Mouse (Mus musculus) limb, embryonic 14.5 days (tissue): ENCODE data around the gene Slc37a4. TPM values are rescaled to one million over a fixed set of nuclear protein-coding genes. Genes with fewer than 3 reads are reported as not detected.
"Not testable (repeated sequence)": the region's sequence is repeated elsewhere in the genome, so short reads cannot be mapped to it uniquely, and the experiment has no call there.

Experiments
- ATAC-seq: fragments of 200-750 bp; cut with Nextera tagmentation; 2 replicates; pipeline ENCODE4 v1.8.0; 2017; ENCODE audit warnings: low read depth, moderate number of reproducible peaks, moderate TSS enrichment; ENCODE audit not compliant: low FRiP score
- DNase-seq: peaks from one replicate; pipeline ENCODE4 v3.0.0-alpha.2; 2015; ENCODE audit warnings: low spot score
- H3K27ac ChIP-seq: fragments of 300-500 bp; sonication (generic); replicated peaks from 2 replicates; pipeline ENCODE4 v1.5.1; 2014; ENCODE audit warnings: low read depth, mild to moderate bottlenecking, low read length, moderate library complexity, mixed read lengths
- H3K27me3 ChIP-seq: fragments of 300-500 bp; sonication (generic); 2 replicates; pipeline ENCODE4 v1.6.1; 2014; ENCODE audit warnings: low read length, mixed read lengths; ENCODE audit not compliant: control insufficient read depth, insufficient read depth
- H3K36me3 ChIP-seq: fragments of 300-500 bp; sonication (generic); 2 replicates; pipeline ENCODE4 v1.6.1; 2014; ENCODE audit warnings: mild to moderate bottlenecking, low read length, moderate library complexity, mixed read lengths; ENCODE audit not compliant: control insufficient read depth, insufficient read depth
- H3K4me1 ChIP-seq: fragments of 300-500 bp; sonication (generic); 2 replicates; pipeline ENCODE4 v1.6.1; 2014; ENCODE audit warnings: antibody characterized with exemption, low read length, mixed read lengths; ENCODE audit not compliant: control insufficient read depth, insufficient read depth
- H3K4me2 ChIP-seq: fragments of 300-500 bp; sonication (generic); replicated peaks from 2 replicates; pipeline ENCODE4 v1.6.1; 2014; ENCODE audit warnings: low read depth, mild to moderate bottlenecking, low read length, moderate library complexity; ENCODE audit not compliant: severe bottlenecking
- H3K4me3 ChIP-seq: fragments of 300-500 bp; sonication (generic); replicated peaks from 2 replicates; pipeline ENCODE4 v1.5.1; 2014; ENCODE audit warnings: low read length
- H3K9ac ChIP-seq: fragments of 300-500 bp; sonication (generic); 2 replicates; pipeline ENCODE4 v1.6.1; 2014; ENCODE audit warnings: mild to moderate bottlenecking, low read depth, low read length, moderate library complexity; ENCODE audit not compliant: severe bottlenecking
- H3K9me3 ChIP-seq: fragments of 300-500 bp; sonication (generic); 2 replicates; pipeline ENCODE4 v1.6.1; 2016; ENCODE audit warnings: low read length; ENCODE audit not compliant: control insufficient read depth
- POLR2A ChIP-seq: fragments of 200-500 bp; IDR thresholded peaks from 2 replicates; pipeline ENCODE4 v1.8.0; 2012; ENCODE audit warnings: inconsistent platforms, mild to moderate bottlenecking, moderate library complexity, borderline replicate concordance; ENCODE audit not compliant: insufficient read depth, insufficient read length; ENCODE audit errors: extremely low read depth
- WGBS: fragments of 180-500 bp; shearing (Covaris S2); extraction: QIAGEN DNeasy Blood & Tissue Kit; methylation state at CpG from one replicate; pipeline ENCODE4 v1.1.7; 2014; 5-methylcytosine and 5-hydroxymethylcytosine counted together
- polyA plus RNA-seq, 2 experiments: library from polyadenylated mRNA; depleted of rRNA in 1 of 2; stranded (reverse) in 1 of 2; unstranded in 1 of 2; fragments of >200 nt; fragmentation: Nextera tagmentation in 1 of 2; extraction: Ambion mirVana in 1 of 2; gene quantifications; 2 replicates each; pipeline versions ENCODE4 v1.2.1 to v1.2.3; 2012 to 2014

Gene Slc37a4
- polyA plus RNA-seq, 2 experiments, result 12.5 to 17.5 TPM

DNA sequence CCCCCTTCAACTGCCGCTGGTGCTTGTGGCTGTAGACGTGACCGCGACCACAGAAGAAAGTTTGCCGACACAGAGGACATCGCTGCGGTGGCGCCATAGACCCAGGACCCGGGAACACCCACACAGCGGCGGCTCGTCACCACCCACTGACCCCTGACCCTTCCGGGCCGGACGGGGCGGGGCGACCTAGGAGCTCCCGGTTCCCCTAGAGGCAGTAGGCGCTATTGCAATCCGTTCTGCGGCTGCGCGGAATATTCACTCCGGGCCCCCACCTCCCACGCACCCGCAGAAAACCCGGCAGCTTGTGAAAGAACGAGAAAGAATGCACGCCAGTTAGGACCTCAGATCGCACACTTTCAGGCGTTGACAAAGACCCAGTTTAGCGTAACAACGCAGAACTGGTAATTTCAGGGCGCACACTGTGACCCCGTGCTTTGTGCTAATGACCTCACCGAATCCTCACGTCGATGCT, 21.3 kb downstream of the Slc37a4 start:
- Histone ChIP-seq H3K9me3 (no peaks in the 10 kb centered on the region), H3K4me3 (peak overlapping the region; percentile 83), H3K27me3 (no peaks in the 10 kb centered on the region), H3K4me2 (peak overlapping the region; percentile 83), H3K36me3 (peaks cover 19% of the 10 kb centered on the region), H3K27ac (peak overlapping the region; percentile 75), H3K9ac (peak overlapping the region; percentile 75), H3K4me1 (peaks cover 5% of the 10 kb centered on the region)
- WGBS, result under 1% methylated on average over 36 of the region's 38 CpGs
- peak; percentile 94 for DNase-seq
- no peak; the same call in 1 of the 2 replicates for TF ChIP-seq POLR2A
- ATAC-seq, result peak; percentile 93

DNA sequence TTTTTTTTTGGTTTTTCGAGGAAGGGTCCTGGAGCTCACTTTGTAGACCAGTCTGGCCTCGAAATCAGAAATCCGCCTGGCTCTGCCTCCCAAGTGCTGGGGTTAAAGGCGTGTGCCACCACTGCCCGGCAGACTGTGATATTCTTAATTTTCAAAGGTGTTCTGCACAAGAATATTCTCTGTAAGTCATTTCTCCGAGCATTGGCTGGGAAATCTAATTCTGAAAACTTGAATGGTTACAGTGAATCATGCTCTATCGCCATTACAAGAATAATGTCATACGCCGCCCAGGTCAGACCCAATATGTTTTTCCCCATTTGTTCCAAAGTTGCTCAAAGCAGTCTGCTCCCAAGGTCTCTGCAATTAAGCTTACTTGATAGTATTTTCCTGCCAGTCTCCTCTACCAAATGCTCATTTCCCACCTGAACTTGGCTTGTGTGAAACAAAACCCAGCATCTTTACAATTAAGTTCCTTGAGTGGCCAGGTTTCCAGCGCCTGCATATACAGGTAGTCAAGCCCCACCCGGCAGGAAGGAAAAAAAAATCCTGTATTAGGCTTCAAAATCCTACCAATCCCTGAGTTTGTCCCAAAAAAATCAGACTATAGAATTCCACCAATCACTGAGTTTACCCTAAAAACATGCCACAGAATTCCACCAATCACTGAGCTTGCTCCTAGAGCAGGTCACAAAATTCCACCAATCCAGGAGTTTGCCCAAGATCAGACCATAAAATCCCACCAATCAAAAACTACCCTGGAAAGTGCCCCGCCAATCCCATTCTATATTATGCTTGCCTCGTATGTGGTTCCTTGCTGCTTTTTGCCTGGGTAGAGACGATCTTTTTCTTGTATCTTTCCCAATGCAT, 22.1 kb downstream of the Slc37a4 start, which contains the start of gene Ccdc84:
Gene Ccdc84 (minus strand): TSS at position 51 of the 867 bp plus-strand sequence.
- Histone ChIP-seq H3K27ac (peak within 1 kb of the TSS; percentile 75), H3K9me3 (no peaks in the 10 kb centered on the region), H3K27me3 (no peaks in the 10 kb centered on the region), H3K4me3 (peak within 1 kb of the TSS; percentile 83), H3K4me1 (peaks cover 5% of the 10 kb centered on the region), H3K4me2 (peak within 1 kb of the TSS; percentile 83), H3K9ac (peak within 1 kb of the TSS; percentile 75), H3K36me3 (peaks cover 12% of the 10 kb centered on the region)
- DNase-seq, result no peak
- no peak for ATAC-seq
- WGBS, result 77% methylated on average over 14 of the region's 14 CpGs
- TF ChIP-seq POLR2A, result no peak

DNA sequence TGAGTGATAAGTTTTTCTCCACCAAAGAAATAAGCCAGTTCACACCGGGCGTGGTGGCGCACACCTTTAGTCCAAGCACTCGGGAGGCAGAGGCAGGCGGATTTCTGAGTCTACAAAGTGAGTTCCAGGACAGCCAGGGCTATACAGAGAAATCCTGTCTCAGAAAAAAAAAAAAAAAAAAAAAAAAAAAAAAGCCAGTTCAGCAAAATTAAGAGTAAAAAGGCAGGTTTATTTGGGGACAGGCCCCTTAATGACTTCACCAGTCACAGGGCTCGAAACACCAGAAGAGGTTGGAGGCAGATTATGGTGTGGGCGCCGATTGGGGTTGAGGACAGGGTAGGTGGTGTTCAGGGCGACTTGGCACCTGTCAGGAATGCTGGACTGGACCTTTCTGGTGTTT, 23.1 kb downstream of the Slc37a4 start:
- not testable (repeated sequence) for DNase-seq, H3K4me1 ChIP-seq, H3K27me3 ChIP-seq, H3K36me3 ChIP-seq, H3K27ac ChIP-seq, H3K4me2 ChIP-seq, H3K4me3 ChIP-seq, ATAC-seq, H3K9ac ChIP-seq, H3K9me3 ChIP-seq
- 97% methylated on average over 9 of the region's 9 CpGs for WGBS

DNA sequence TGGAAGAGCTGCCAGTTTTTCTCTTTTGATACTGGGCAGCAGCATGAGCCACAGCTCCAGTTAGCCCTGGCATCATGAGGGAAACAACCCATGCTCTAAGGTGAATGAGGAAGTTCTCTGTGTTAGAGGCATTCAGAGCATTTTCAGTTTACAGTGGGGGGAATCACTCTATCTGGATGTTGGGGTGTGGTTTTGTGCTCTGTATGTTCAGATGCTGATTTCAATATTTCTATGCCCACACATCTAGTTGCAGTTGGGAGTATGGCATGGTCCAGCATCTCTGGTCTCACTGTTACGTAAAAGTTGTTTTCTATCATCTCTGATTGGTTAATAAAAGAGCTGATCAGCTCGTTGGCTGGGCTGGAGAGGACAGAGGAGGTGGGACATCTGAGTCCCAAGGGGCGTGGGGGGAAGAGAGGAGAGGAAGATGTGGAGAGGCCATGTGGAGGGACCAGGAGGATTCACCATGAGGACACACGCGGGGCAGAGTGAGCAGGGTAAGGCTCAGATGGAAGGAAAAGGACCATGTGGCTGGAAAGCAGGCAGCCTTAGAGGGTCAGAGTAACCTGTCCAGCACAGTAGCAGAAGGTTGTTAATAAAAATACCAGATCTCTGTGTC, 23.7 kb downstream of the Slc37a4 start:
- TF ChIP-seq POLR2A, result no peak
- H3K9ac ChIP-seq, result no peak overlapping the region
- H3K4me3 ChIP-seq, result no peak overlapping the region
- DNase-seq (no peak), ATAC-seq (no peak)
- no peak overlapping the region for H3K27ac ChIP-seq
- no peaks in the 10 kb centered on the region for H3K9me3 ChIP-seq
- H3K27me3 ChIP-seq, result no peaks in the 10 kb centered on the region
- H3K4me1 ChIP-seq, result peaks cover 5% of the 10 kb centered on the region
- H3K36me3 ChIP-seq, result no peaks in the 10 kb centered on the region; the same call in 1 of the 2 replicates
- WGBS, result 76% methylated on average over 5 of the region's 5 CpGs
- no peak overlapping the region for H3K4me2 ChIP-seq

DNA sequence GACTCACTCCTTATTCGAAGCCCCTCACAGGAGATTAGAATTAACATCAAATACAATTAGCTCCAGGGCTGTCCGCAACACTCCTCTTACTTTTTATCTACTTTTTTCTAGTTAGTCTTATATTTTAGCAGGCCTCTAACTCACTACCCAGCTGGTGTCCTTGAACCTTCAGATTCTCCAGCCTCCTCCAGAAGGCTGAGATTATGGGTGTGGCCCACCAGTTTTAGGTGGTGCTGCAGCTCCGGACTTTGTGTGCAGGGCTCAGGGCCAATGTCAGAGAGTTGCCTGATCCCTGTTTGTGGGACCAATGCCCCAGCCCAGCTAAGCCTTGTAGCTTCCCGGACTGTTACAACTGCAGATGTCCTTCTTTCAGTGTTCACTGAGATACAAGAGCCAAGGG, 26.9 kb downstream of the Slc37a4 start:
- no peaks in the 10 kb centered on the region for H3K27me3 ChIP-seq
- H3K4me3 ChIP-seq, result no peak overlapping the region
- no peak overlapping the region for H3K27ac ChIP-seq
- H3K9me3 ChIP-seq, result no peaks in the 10 kb centered on the region
- no peak for ATAC-seq
- H3K4me2 ChIP-seq, result no peak overlapping the region
- WGBS, result 89% methylated on average over 4 of the region's 4 CpGs
- no peak for DNase-seq
- no peaks in the 10 kb centered on the region for H3K36me3 ChIP-seq
- no peaks in the 10 kb centered on the region for H3K4me1 ChIP-seq
- no peak overlapping the region for H3K9ac ChIP-seq
- TF ChIP-seq POLR2A, result no peak
